Mouse (Mus musculus): Measurements from ENCODE around the gene Sec13. TPM values are rescaled to one million over a fixed set of nuclear protein-coding genes. Genes with fewer than 3 reads are reported as not detected.

Sec13 gene
- polyA plus RNA-seq, 1 experiment, result 271 TPM

DNA sequence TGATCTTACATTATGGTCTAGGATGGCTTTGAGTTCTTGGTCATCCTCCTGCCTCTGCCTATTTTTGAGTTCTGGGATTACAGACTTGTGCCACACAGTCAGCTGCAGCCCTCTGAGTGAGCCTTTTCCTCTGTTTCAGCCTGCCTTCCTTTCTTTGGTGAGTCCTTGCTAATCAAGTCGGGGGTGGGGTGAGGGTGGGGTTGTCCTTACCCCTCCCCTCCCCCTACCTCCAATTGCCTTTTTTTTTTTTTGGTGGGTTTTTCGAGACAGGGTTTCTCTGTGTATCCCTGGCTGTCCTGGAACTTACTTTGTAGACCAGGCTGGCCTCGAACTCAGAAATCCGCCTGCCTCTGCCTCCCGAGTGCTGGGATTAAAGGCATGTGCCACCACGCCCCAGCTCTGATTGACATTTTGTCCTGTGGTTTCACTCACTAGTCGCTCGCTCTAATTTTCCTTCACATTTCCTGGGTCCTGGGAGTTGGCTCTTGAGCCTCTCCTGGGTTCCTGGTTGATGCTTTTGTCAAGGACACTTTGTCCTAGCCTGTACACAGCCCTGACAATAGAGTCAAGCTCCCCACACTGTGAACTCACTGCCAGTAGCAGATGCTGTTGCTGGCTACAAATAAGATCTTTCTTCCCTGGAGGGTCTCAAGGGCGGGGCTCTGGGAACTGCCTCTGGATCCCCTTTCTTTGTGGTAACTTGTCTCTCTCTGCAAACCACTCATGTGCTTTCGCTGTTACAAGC lies 57.3 kb downstream of the Sec13 start:
- no peak for TF ChIP-seq FOSL1 (IDR thresholded peaks at IDR 0.05; ENCODE audit: insufficient read depth, low read length, poor library complexity, severe bottlenecking)
- no peak for TF ChIP-seq CTCF (IDR thresholded peaks at IDR 0.05; ENCODE audit: control insufficient read depth, insufficient read depth, insufficient read length)
- no peak for TF ChIP-seq CEBPB (IDR thresholded peaks at IDR 0.05; ENCODE audit: low read depth)
- TF ChIP-seq MYOG (IDR thresholded peaks at IDR 0.05; ENCODE audit: control insufficient read depth, extremely low read depth, insufficient read length), result no peak
- no peak for TF ChIP-seq MYOD1 (IDR thresholded peaks at IDR 0.05; ENCODE audit: control insufficient read depth, insufficient read length, low read depth)
- no peak for TF ChIP-seq MAX (IDR thresholded peaks at IDR 0.05)
- TF ChIP-seq USF1 (IDR thresholded peaks at IDR 0.05; ENCODE audit: low read depth), result no peak
- Histone ChIP-seq H3K79me2 (ENCODE audit: control insufficient read depth, insufficient read depth) (no peaks in the 10 kb centered on the region), H3K4me3 (ENCODE audit: insufficient read depth, poor library complexity, severe bottlenecking) (no peak overlapping the region), H3K27me3 (ENCODE audit: control insufficient read depth, insufficient read depth, insufficient read length) (no peaks in the 10 kb centered on the region), H3K36me3 (ENCODE audit: control insufficient read depth, insufficient read depth) (no peaks in the 10 kb centered on the region), H3K79me3 (ENCODE audit: low read depth) (no peaks in the 10 kb centered on the region), H3ac (ENCODE audit: control insufficient read depth, insufficient read length, low read depth) (no peak overlapping the region)

DNA sequence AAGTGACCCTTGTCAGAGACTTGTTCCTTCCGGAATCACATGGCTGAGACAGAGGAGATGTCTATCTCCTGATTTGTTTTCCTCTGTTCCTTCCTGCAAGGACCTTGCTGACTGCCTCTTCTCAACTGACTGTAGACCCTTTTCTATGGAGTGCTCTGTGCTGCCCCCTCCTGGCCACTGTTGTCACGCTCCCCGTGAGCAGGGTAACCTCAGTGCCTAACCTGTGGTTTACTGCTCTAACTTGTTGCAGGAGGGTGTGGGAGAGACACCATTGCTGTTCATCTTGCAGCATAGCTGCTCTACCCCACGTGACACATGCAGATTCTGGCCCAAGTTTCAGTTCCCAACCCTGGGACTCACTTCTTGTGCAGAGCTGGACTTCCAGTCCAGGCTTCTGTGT lies 59.3 kb downstream of the Sec13 start:
- no peaks in the 10 kb centered on the region for H3K79me3 ChIP-seq (ENCODE audit: low read depth)
- no peaks in the 10 kb centered on the region for H3K36me3 ChIP-seq (ENCODE audit: control insufficient read depth, insufficient read depth)
- no peak overlapping the region for H3K4me3 ChIP-seq (ENCODE audit: insufficient read depth, poor library complexity, severe bottlenecking)
- TF ChIP-seq FOSL1 (IDR thresholded peaks at IDR 0.05; ENCODE audit: insufficient read depth, low read length, poor library complexity, severe bottlenecking), result no peak
- peak; percentile 23 for TF ChIP-seq USF1 (IDR thresholded peaks at IDR 0.05; ENCODE audit: low read depth)
- TF ChIP-seq CTCF (IDR thresholded peaks at IDR 0.05; ENCODE audit: control insufficient read depth, insufficient read depth, insufficient read length), result peak; percentile 83
- no peaks in the 10 kb centered on the region for H3K79me2 ChIP-seq (ENCODE audit: control insufficient read depth, insufficient read depth)
- no peak overlapping the region for H3ac ChIP-seq (ENCODE audit: control insufficient read depth, insufficient read length, low read depth)
- no peaks in the 10 kb centered on the region for H3K27me3 ChIP-seq (ENCODE audit: control insufficient read depth, insufficient read depth, insufficient read length)

DNA sequence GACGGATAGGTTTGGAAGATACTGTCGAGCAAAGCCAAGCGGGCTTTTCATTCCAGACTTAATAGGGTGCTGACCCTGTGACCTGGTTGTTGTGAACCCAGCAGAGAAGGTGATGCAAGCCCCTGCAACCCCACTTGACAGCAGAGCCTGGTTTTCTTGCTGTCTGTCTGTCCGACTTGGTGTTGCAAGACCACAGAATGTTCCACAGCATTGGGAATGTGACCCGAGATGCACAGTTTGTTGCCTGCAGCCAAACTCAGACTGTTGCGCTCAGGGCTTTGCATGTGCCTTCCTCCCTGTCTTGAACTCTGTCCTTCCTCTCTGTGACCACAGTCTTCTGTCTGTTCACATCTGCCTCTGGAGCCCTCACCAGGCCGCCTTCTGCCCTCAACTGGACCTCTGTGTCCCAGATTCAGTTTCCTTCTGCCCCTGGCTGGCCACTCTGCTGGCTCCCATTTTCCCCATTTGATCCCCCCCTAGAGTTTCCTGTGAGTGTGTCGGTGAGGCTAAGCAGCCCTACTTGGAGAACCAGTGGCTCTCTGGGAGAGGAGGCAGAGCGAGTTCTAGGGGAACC lies 60.5 kb downstream of the Sec13 start:
- no peak for TF ChIP-seq CEBPB (IDR thresholded peaks at IDR 0.05; ENCODE audit: low read depth)
- TF ChIP-seq CTCF (IDR thresholded peaks at IDR 0.05; ENCODE audit: control insufficient read depth, insufficient read depth, insufficient read length), result no peak
- TF ChIP-seq MAX (IDR thresholded peaks at IDR 0.05), result no peak
- TF ChIP-seq MYOG (IDR thresholded peaks at IDR 0.05; ENCODE audit: control insufficient read depth, extremely low read depth, insufficient read length), result no peak
- no peak for TF ChIP-seq FOSL1 (IDR thresholded peaks at IDR 0.05; ENCODE audit: insufficient read depth, low read length, poor library complexity, severe bottlenecking)
- TF ChIP-seq USF1 (IDR thresholded peaks at IDR 0.05; ENCODE audit: low read depth), result no peak
- TF ChIP-seq MYOD1 (IDR thresholded peaks at IDR 0.05; ENCODE audit: control insufficient read depth, insufficient read length, low read depth), result no peak
- H3K4me3 ChIP-seq (ENCODE audit: insufficient read depth, poor library complexity, severe bottlenecking), result no peak overlapping the region
- H3K27me3 ChIP-seq (ENCODE audit: control insufficient read depth, insufficient read depth, insufficient read length), result no peaks in the 10 kb centered on the region
- no peaks in the 10 kb centered on the region for H3K79me2 ChIP-seq (ENCODE audit: control insufficient read depth, insufficient read depth)
- no peak overlapping the region for H3ac ChIP-seq (ENCODE audit: control insufficient read depth, insufficient read length, low read depth)
- H3K79me3 ChIP-seq (ENCODE audit: low read depth), result no peaks in the 10 kb centered on the region
- no peaks in the 10 kb centered on the region for H3K36me3 ChIP-seq (ENCODE audit: control insufficient read depth, insufficient read depth)

DNA sequence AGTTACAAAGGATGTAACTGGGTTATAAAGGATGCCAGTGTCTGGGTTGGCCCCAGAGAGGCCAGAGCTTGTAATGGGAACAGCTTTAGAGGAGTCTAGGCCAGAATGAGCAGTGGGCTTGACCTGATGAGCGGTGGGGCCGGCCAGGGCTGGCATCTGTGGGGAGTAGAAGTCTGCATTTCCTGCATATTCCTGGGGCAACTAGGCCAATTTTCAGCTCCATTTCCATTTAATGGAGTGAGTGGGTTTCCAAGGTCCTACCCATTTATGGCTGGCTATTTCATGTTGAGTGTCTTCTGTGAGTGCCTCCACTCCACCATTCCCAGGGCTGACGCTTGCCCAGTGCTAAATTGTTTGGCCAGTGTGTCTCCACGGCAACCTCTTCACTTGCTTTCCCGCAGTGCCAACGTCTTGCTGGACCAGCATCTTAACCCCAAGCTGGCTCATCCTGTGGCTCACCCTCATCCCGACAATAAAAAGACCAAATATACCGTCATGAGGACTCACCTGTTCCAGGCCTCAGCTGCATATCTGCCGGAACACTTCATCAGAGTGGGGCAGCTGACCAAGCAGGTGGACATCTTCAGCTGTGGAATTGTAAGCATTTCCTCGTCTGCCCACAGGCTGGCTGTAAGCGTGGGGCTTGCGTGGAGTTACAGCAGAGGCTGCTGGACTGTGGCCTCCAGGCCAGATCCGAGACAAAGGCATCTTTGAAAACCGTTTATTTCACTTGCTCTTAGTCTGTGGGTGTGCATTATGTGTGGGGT lies 62.1 kb downstream of the Sec13 start:
- TF ChIP-seq CEBPB (IDR thresholded peaks at IDR 0.05; ENCODE audit: low read depth) (no peak), FOSL1 (IDR thresholded peaks at IDR 0.05; ENCODE audit: insufficient read depth, low read length, poor library complexity, severe bottlenecking) (no peak), MYOD1 (IDR thresholded peaks at IDR 0.05; ENCODE audit: control insufficient read depth, insufficient read length, low read depth) (no peak), CTCF (IDR thresholded peaks at IDR 0.05; ENCODE audit: control insufficient read depth, insufficient read depth, insufficient read length) (no peak), MYOG (IDR thresholded peaks at IDR 0.05; ENCODE audit: control insufficient read depth, extremely low read depth, insufficient read length) (no peak), MAX (IDR thresholded peaks at IDR 0.05) (no peak), USF1 (IDR thresholded peaks at IDR 0.05; ENCODE audit: low read depth) (no peak)
- Histone ChIP-seq H3K79me2 (ENCODE audit: control insufficient read depth, insufficient read depth) (no peaks in the 10 kb centered on the region), H3ac (ENCODE audit: control insufficient read depth, insufficient read length, low read depth) (no peak overlapping the region), H3K4me3 (ENCODE audit: insufficient read depth, poor library complexity, severe bottlenecking) (no peak overlapping the region), H3K36me3 (ENCODE audit: control insufficient read depth, insufficient read depth) (no peaks in the 10 kb centered on the region), H3K79me3 (ENCODE audit: low read depth) (no peaks in the 10 kb centered on the region), H3K27me3 (ENCODE audit: control insufficient read depth, insufficient read depth, insufficient read length) (no peaks in the 10 kb centered on the region)

Small RNAs within 50 kb of the gene (microRNA-seq; reads per million reads assigned to microRNA genes)
- gene Mir7042 (ENCODE audit: borderline microRNAs expressed), result 0.96 reads per million, percentile 20 among the genes with 10 or more reads in this experiment

Other genes with a start within 250 kb of the Sec13 start
- gene Prrt3, start 238.8 kb downstream of the Sec13 start, polyA plus RNA-seq (2012; fragmentation: generic; extraction: Trizol), result 0.04 TPM
- gene Emc3, start 209.1 kb downstream of the Sec13 start, polyA plus RNA-seq (2012; fragmentation: generic; extraction: Trizol), result 68.3 TPM
- 4.8 TPM for gene Fancd2, start 209.1 kb downstream of the Sec13 start, polyA plus RNA-seq (2012; fragmentation: generic; extraction: Trizol)
- gene Fancd2os, start 140.0 kb downstream of the Sec13 start, polyA plus RNA-seq (2012; fragmentation: generic; extraction: Trizol), result 0.07 TPM
- gene Brk1, start 136.0 kb downstream of the Sec13 start, polyA plus RNA-seq (2012; fragmentation: generic; extraction: Trizol), result 200 TPM
- 13.6 TPM for gene Vhl, start 116.8 kb downstream of the Sec13 start, polyA plus RNA-seq (2012; fragmentation: generic; extraction: Trizol)
- 45.9 TPM for gene Irak2, start 102.3 kb downstream of the Sec13 start, polyA plus RNA-seq (2012; fragmentation: generic; extraction: Trizol)
- 41.0 TPM for gene Tatdn2, start 43.7 kb downstream of the Sec13 start, polyA plus RNA-seq (2012; fragmentation: generic; extraction: Trizol)
- gene Ghrl, start 20.9 kb downstream of the Sec13 start, polyA plus RNA-seq (2012; fragmentation: generic; extraction: Trizol), result 0.33 TPM